Mouse (Mus musculus) spleen, postnatal 14 days (tissue): ENCODE measurements around the gene Vbp1.
A peak's percentile ranks its signal among the peaks of the same experiment; 100 is the strongest.

Source experiments
- DNase-seq, 2 experiments: peaks; one replicate each; pipeline ENCODE4 v3.0.0; 2021 to 2022; ENCODE audit warnings: low spot score in 2 of 2

Gene Vbp1

GRCm38 (mm10) chrX:75514179-75514972 is at the start of gene Vbp1:
Vbp1 (plus strand) TSS chrX:75514299.
- DNase-seq, result peak; percentile 63 to 70

GRCm38 (mm10) chrX:75475182-75475644 is 38.9 kb upstream of the Vbp1 start:
- DNase-seq, result peak; percentile 11 to 12

GRCm38 (mm10) chrX:75489886-75490285 is 24.2 kb upstream of the Vbp1 start:
- DNase-seq, result no peak

- no peak for DNase-seq
Measured at GRCm38 (mm10) chrX:75513787-75514178, 316 bp upstream of the Vbp1 start.

- DNase-seq, result no peak
Measured at GRCm38 (mm10) chrX:75577582-75578324, 63.7 kb downstream of the Vbp1 start, which contains the start of gene Rab39b. Rab39b (minus strand) TSS chrX:75578231.

- DNase-seq, result no peak
Measured at GRCm38 (mm10) chrX:75578539-75578938, 64.4 kb downstream of the Vbp1 start.
